Mouse (Mus musculus) embryonic stem cell, embryonic (primary cell): ENCODE data around the gene Wfdc13.

Experiments
- CTCF ChIA-PET, 4 experiments: fragments of 300-600 bp in 2 of 4; fragments of 350-600 bp in 2 of 4; sonication (Branson Sonifier 250); formaldehyde crosslinking; loops; one replicate each; lab custom pipeline; 2022; ENCODE audit warnings: inconsistent platforms in 2 of 4; lab: Charles Lee
- POLR2A ChIA-PET, 4 experiments: fragments of 300-600 bp in 2 of 4; fragments of 350-600 bp in 2 of 4; sonication (Branson Sonifier 250); formaldehyde crosslinking; loops; one replicate each; lab custom pipeline; 2022; ENCODE audit warnings: antibody characterized with exemption in 4 of 4, inconsistent platforms in 1 of 4; lab: Charles Lee

Wfdc13 gene

GRCm38 (mm10) chr2:164684807-164685206, at the start of gene Wfdc13:
TSS of gene Wfdc13 (plus strand) at chr2:164685107.
- ChIA-PET CTCF (interaction anchor here in 1 of 4 experiments (1.2 kb wide), 1 partner anchor 29 kb away, joined by 3 read pairs; the partner anchor contains the start of genes Wfdc10 and Wfdc9), POLR2A (interaction anchor here in 1 of 4 experiments (0.6 kb wide), 1 partner anchor 81 kb away, joined by 4 read pairs; no protein-coding TSS in a partner anchor)

- POLR2A ChIA-PET: interaction anchor here in 2 of 4 experiments (0.7 to 1.0 kb wide), 2 partner anchors 165 to 192 kb away, joined by 3 read pairs; no protein-coding TSS in a partner anchor
- CTCF ChIA-PET: interaction anchor here in 1 of 4 experiments (0.9 to 1.5 kb wide), 3 partner anchors 21 to 165 kb away, joined by 3 to 4 read pairs (median 4); partner anchors contain the start of genes Wfdc10 and Wfdc9
Observed at GRCm38 (mm10) chr2:164635266-164635665, 49.6 kb upstream of the Wfdc13 start.

- CTCF ChIA-PET: no interaction called here
- POLR2A ChIA-PET: interaction anchor here in 1 of 4 experiments (1.0 kb wide), 1 partner anchor 13 kb away, joined by 5 read pairs; no protein-coding TSS in a partner anchor
Observed at GRCm38 (mm10) chr2:164638696-164639095, 46.2 kb upstream of the Wfdc13 start, which contains the start of gene Wfdc16. TSS of gene Wfdc16 (minus strand) at chr2:164638796.

GRCm38 (mm10) chr2:164641129-164641528, 43.8 kb upstream of the Wfdc13 start:
- CTCF ChIA-PET: interaction anchor here (0.6 to 2.7 kb wide), 12 partner anchors 15 to 245 kb away, joined by 3 to 12 read pairs (median 5); partner anchors contain the start of genes Wfdc10 (in 4 of the 4) and Wfdc9 (in 4 of the 4)
- POLR2A ChIA-PET: interaction anchor here in 3 of 4 experiments (0.6 to 2.0 kb wide), 5 partner anchors 15 to 569 kb away, joined by 3 to 7 read pairs (median 3); partner anchors contain the start of genes Wfdc10 (in 3 of the 3) and Wfdc9 (in 3 of the 3)

- ChIA-PET POLR2A (interaction anchor here (0.6 to 2.0 kb wide), 6 partner anchors 14 to 276 kb away, joined by 3 to 7 read pairs (median 3); partner anchors contain the start of genes Wfdc10 (in 2 of the 4), Wfdc9 (in 2 of the 4), Acot8 (in 1 of the 4) and Zswim3 (in 1 of the 4)), CTCF (interaction anchor here (0.5 to 2.7 kb wide), 11 partner anchors 14 to 276 kb away, joined by 3 to 12 read pairs (median 3); partner anchors contain the start of genes Wfdc10 (in 3 of the 4) and Wfdc9 (in 3 of the 4))
Observed at GRCm38 (mm10) chr2:164641881-164642673, 42.8 kb upstream of the Wfdc13 start.

- ChIA-PET POLR2A (interaction anchor here in 3 of 4 experiments (0.5 to 1.3 kb wide), 9 partner anchors 14 to 202 kb away, joined by 3 to 7 read pairs (median 3); partner anchors contain the start of genes Acot8 (in 1 of the 3), Zswim1 (in 1 of the 3) and Zswim3 (in 1 of the 3)), CTCF (interaction anchor here (0.5 to 1.9 kb wide), 68 partner anchors 9 to 1993 kb away, joined by 3 to 15 read pairs (median 4); partner anchors contain the start of genes Acot8 (in 1 of the 4), Eppin (in 1 of the 4), Gm20458 (in 1 of the 4) and Snx21 (in 1 of the 4))
Observed at GRCm38 (mm10) chr2:164655858-164656257, 29.0 kb upstream of the Wfdc13 start, which contains the start of gene Wfdc10. TSS of gene Wfdc10 (plus strand) at chr2:164656046.

- ChIA-PET CTCF (interaction anchor here (0.5 to 1.9 kb wide), 64 partner anchors 9 to 549 kb away, joined by 3 to 15 read pairs (median 4); partner anchors contain the start of genes Acot8 (in 1 of the 4), Eppin (in 1 of the 4), Gm20458 (in 1 of the 4) and Snx21 (in 1 of the 4)), POLR2A (interaction anchor here (0.5 to 1.3 kb wide), 9 partner anchors 15 to 166 kb away, joined by 3 to 7 read pairs (median 3); partner anchors contain the start of genes Acot8 (in 1 of the 4), Zswim1 (in 1 of the 4) and Zswim3 (in 1 of the 4))
Observed at GRCm38 (mm10) chr2:164656483-164656882, 28.4 kb upstream of the Wfdc13 start, which contains the start of gene Wfdc9. TSS of gene Wfdc9 (minus strand) at chr2:164656583.

- POLR2A ChIA-PET: interaction anchor here in 1 of 4 experiments (0.5 kb wide), 1 partner anchor 1322 kb away, joined by 3 read pairs; no protein-coding TSS in a partner anchor
- CTCF ChIA-PET: interaction anchor here in 1 of 4 experiments (1.0 kb wide), 1 partner anchor 9 kb away, joined by 3 read pairs; the partner anchor contains the start of genes Wfdc10 and Wfdc9
Observed at GRCm38 (mm10) chr2:164664851-164665250, 20.1 kb upstream of the Wfdc13 start.

GRCm38 (mm10) chr2:164670261-164670660, 14.6 kb upstream of the Wfdc13 start:
- POLR2A ChIA-PET: interaction anchor here in 1 of 4 experiments (0.6 kb wide), 1 partner anchor 476 kb away, joined by 3 read pairs; no protein-coding TSS in a partner anchor

GRCm38 (mm10) chr2:164670938-164671337, 14.0 kb upstream of the Wfdc13 start:
- POLR2A ChIA-PET: no interaction called here
- CTCF ChIA-PET: interaction anchor here in 1 of 4 experiments (0.6 kb wide), 1 partner anchor 923 kb away, joined by 10 read pairs; no protein-coding TSS in a partner anchor

More at GRCm38 (mm10) chr2:164670261-164670660, 14.6 kb upstream of the Wfdc13 start:
- CTCF ChIA-PET: interaction anchor here in 2 of 4 experiments (0.6 to 1.2 kb wide), 4 partner anchors 9 to 924 kb away, joined by 3 to 10 read pairs (median 6); partner anchors contain the start of genes Wfdc10 (in 1 of the 2) and Wfdc9 (in 1 of the 2)

GRCm38 (mm10) chr2:164673987-164674386, 10.9 kb upstream of the Wfdc13 start, which contains the start of gene Wfdc11:
TSS of gene Wfdc11 (minus strand) at chr2:164674087.
- POLR2A ChIA-PET: no interaction called here
- CTCF ChIA-PET: no interaction called here

GRCm38 (mm10) chr2:164676103-164676502, 8.8 kb upstream of the Wfdc13 start:
- ChIA-PET POLR2A (interaction anchor here in 3 of 4 experiments (0.8 to 1.9 kb wide), 5 partner anchors 23 to 233 kb away, joined by 3 to 5 read pairs (median 3); partner anchors contain the start of genes Acot8 (in 2 of the 3), Zswim3 (in 2 of the 3) and Sdc4 (in 1 of the 3)), CTCF (interaction anchor here (0.6 to 2.8 kb wide), 8 partner anchors 20 to 56 kb away, joined by 3 to 15 read pairs (median 4); partner anchors contain the start of genes Wfdc10 (in 2 of the 4) and Wfdc9 (in 2 of the 4))

GRCm38 (mm10) chr2:164676916-164677685, 7.8 kb upstream of the Wfdc13 start:
- POLR2A ChIA-PET: interaction anchor here (0.8 to 1.9 kb wide), 6 partner anchors 20 to 234 kb away, joined by 3 to 5 read pairs (median 3); partner anchors contain the start of genes Acot8 (in 2 of the 4), Zswim3 (in 2 of the 4), Sdc4 (in 1 of the 4) and Wfdc9 (in 1 of the 4)
- CTCF ChIA-PET: interaction anchor here in 3 of 4 experiments (0.5 to 2.8 kb wide), 7 partner anchors 21 to 195 kb away, joined by 4 to 15 read pairs (median 7); partner anchors contain the start of genes Wfdc10 (in 2 of the 3) and Wfdc9 (in 2 of the 3)

GRCm38 (mm10) chr2:164678848-164679625, 5.9 kb upstream of the Wfdc13 start:
- ChIA-PET CTCF (interaction anchor here (0.6 to 2.3 kb wide), 60 partner anchors 8 to 937 kb away, joined by 3 to 37 read pairs (median 4); partner anchors contain the start of genes Wfdc10 (in 3 of the 4), Wfdc9 (in 3 of the 4), Eppin (in 1 of the 4) and Gm20458 (in 1 of the 4)), POLR2A (interaction anchor here in 3 of 4 experiments (0.7 to 1.2 kb wide), 8 partner anchors 9 to 661 kb away, joined by 3 to 4 read pairs (median 4); partner anchors contain the start of genes Zswim1 (in 2 of the 3), Dnttip1 (in 1 of the 3) and Wfdc3 (in 1 of the 3))

GRCm38 (mm10) chr2:164679906-164680305, 5.0 kb upstream of the Wfdc13 start:
- CTCF ChIA-PET: interaction anchor here (0.6 to 2.3 kb wide), 41 partner anchors 9 to 395 kb away, joined by 3 to 37 read pairs (median 4); partner anchors contain the start of genes Wfdc10 (in 2 of the 4), Wfdc9 (in 2 of the 4), Gm20458 (in 1 of the 4) and Snx21 (in 1 of the 4)

More at GRCm38 (mm10) chr2:164679906-164680305, 5.0 kb upstream of the Wfdc13 start:
- POLR2A ChIA-PET: interaction anchor here in 2 of 4 experiments (0.7 to 1.2 kb wide), 6 partner anchors 8 to 143 kb away, joined by 3 to 4 read pairs (median 4); partner anchors contain the start of genes Dnttip1 (in 1 of the 2), Wfdc3 (in 1 of the 2) and Zswim1 (in 1 of the 2)
